ENCODE assay signal across 14 mouse cellular contexts in genomic region chr13:23757921-23758320, GRCm38 (mm10). TPM values are rescaled to one million over a fixed set of nuclear protein-coding genes. Genes with fewer than 3 reads are reported as not detected.
DNase-seq lines count a peak whose midpoint lies in the region; ATAC-seq lines count a peak whose summit lies in the region.
"Had no signal": no experiment of that assay in that cellular context is flagged by ENCODE, and none has a peak within 500 bp of the region (broad histone marks: within the 10 kb centered on the region; RNA-seq: fewer than 3 reads in every experiment).

No protein-coding gene starts in this region.

- no peaks in the 10 kb centered on the region for H3K36me3 ChIP-seq in heart, embryonic 16.5 days (ENCODE audit: control insufficient read depth, insufficient read depth)
- H3K36me3 ChIP-seq in midbrain, embryonic 11.5 days (ENCODE audit: control insufficient read depth, insufficient read depth, low read length): no peaks in the 10 kb centered on the region
- no peaks in the 10 kb centered on the region for H3K36me3 ChIP-seq in midbrain, embryonic 16.5 days (ENCODE audit: control insufficient read depth, insufficient read depth, low read length)
- H3K36me3 ChIP-seq in embryonic facial prominence, embryonic 12.5 days: no peaks in the 10 kb centered on the region
- no peaks in the 10 kb centered on the region for H3K36me3 ChIP-seq in liver, embryonic 15.5 days (replicated peaks)
- H3K36me3 ChIP-seq: G1E had no signal

- H3K4me3 ChIP-seq in heart, embryonic 16.5 days (ENCODE audit: low read length): no peak overlapping the region
- H3K4me3 ChIP-seq in midbrain, embryonic 11.5 days (ENCODE audit: low read depth, low read length): no peak overlapping the region
- no peak overlapping the region for H3K4me3 ChIP-seq in midbrain, embryonic 16.5 days (ENCODE audit: low read depth, low read length)
- H3K4me3 ChIP-seq in embryonic facial prominence, embryonic 12.5 days: no peak overlapping the region
- peak overlapping the region; percentile 54 for H3K4me3 ChIP-seq in liver, embryonic 15.5 days (replicated peaks)

- intact Hi-C loops in heart, postnatal 14 days (cut with DNase I): loop anchor here (10.0 kb wide), 1 partner anchor 1933 kb away; no protein-coding TSS in a partner anchor

- H3K27me3 ChIP-seq in heart, embryonic 16.5 days (ENCODE audit: control insufficient read depth, insufficient read depth, low read length): no peaks in the 10 kb centered on the region
- no peaks in the 10 kb centered on the region for H3K27me3 ChIP-seq in midbrain, embryonic 11.5 days (ENCODE audit: control insufficient read depth, insufficient read depth, low read length)
- H3K27me3 ChIP-seq in midbrain, embryonic 16.5 days (ENCODE audit: control insufficient read depth, insufficient read depth, low read depth, low read length): no peaks in the 10 kb centered on the region
- no peaks in the 10 kb centered on the region for H3K27me3 ChIP-seq in embryonic facial prominence, embryonic 12.5 days
- H3K27me3 ChIP-seq in liver, embryonic 15.5 days: no peaks in the 10 kb centered on the region

- no peak overlapping the region for H3K4me2 ChIP-seq in heart, embryonic 16.5 days (ENCODE audit: low read depth, low read length)
- peak overlapping the region; percentile 45; the same call in 1 of the 2 replicates for H3K4me2 ChIP-seq in midbrain, embryonic 11.5 days
- H3K4me2 ChIP-seq in midbrain, embryonic 16.5 days (ENCODE audit: low read length): no peak overlapping the region
- peak overlapping the region; percentile 61; the same call in 1 of the 2 replicates for H3K4me2 ChIP-seq in embryonic facial prominence, embryonic 12.5 days (replicated peaks)
- peak overlapping the region; percentile 87 for H3K4me2 ChIP-seq in liver, embryonic 15.5 days

- H3K27ac ChIP-seq in heart, embryonic 16.5 days (ENCODE audit: low read length): 0 out of 2 replicates have a peak overlapping the region, but pooled peaks have one; percentile 5
- no peak overlapping the region for H3K27ac ChIP-seq in midbrain, embryonic 11.5 days (ENCODE audit: low read depth, low read length)
- H3K27ac ChIP-seq in midbrain, embryonic 16.5 days (ENCODE audit: low read length): no peak overlapping the region
- peak overlapping the region; percentile 70; the same call in 1 of the 2 replicates for H3K27ac ChIP-seq in embryonic facial prominence, embryonic 12.5 days
- H3K27ac ChIP-seq in liver, embryonic 15.5 days (replicated peaks): peak overlapping the region; percentile 99

- 54% methylated on average over 3 of the region's 3 CpGs for WGBS in heart, embryonic 16.5 days
- WGBS in midbrain, embryonic 11.5 days: 52% methylated on average over 3 of the region's 3 CpGs
- 48% methylated on average over 3 of the region's 3 CpGs for WGBS in midbrain, embryonic 16.5 days
- WGBS in embryonic facial prominence, embryonic 12.5 days: 55% methylated on average over 3 of the region's 3 CpGs
- WGBS in liver, embryonic 15.5 days (ENCODE audit: insufficient replicate concordance): 37% methylated on average over 3 of the region's 3 CpGs

- peaks cover 14% of the 10 kb centered on the region for H3K4me1 ChIP-seq in heart, embryonic 16.5 days (ENCODE audit: control insufficient read depth, insufficient read depth, low read length)
- H3K4me1 ChIP-seq in midbrain, embryonic 11.5 days (ENCODE audit: control insufficient read depth, insufficient read depth, low read length): peaks cover 18% of the 10 kb centered on the region
- H3K4me1 ChIP-seq in midbrain, embryonic 16.5 days (ENCODE audit: control insufficient read depth, insufficient read depth, low read length): peaks cover 17% of the 10 kb centered on the region
- peaks cover 7% of the 10 kb centered on the region for H3K4me1 ChIP-seq in embryonic facial prominence, embryonic 12.5 days
- peaks cover 60% of the 10 kb centered on the region for H3K4me1 ChIP-seq in liver, embryonic 15.5 days (replicated peaks)

- no peaks in the 10 kb centered on the region for H3K9me3 ChIP-seq in heart, embryonic 16.5 days (replicated peaks; ENCODE audit: control insufficient read depth, low read length)
- no peaks in the 10 kb centered on the region for H3K9me3 ChIP-seq in midbrain, embryonic 11.5 days (ENCODE audit: control insufficient read depth, low read length)
- no peaks in the 10 kb centered on the region for H3K9me3 ChIP-seq in midbrain, embryonic 16.5 days (replicated peaks; ENCODE audit: control insufficient read depth, low read length, poor library complexity, severe bottlenecking)
- H3K9me3 ChIP-seq in embryonic facial prominence, embryonic 12.5 days: no peaks in the 10 kb centered on the region
- H3K9me3 ChIP-seq in liver, embryonic 15.5 days (replicated peaks): no peaks in the 10 kb centered on the region
- H3K9me3 ChIP-seq: G1E had no signal

- no peak for DNase-seq in heart, postnatal 14 days
- peak; percentile 87 for DNase-seq in midbrain, embryonic 11.5 days (ENCODE audit: low spot score, missing footprints)
- no peak for DNase-seq in right cerebral cortex, adult 2 months (ENCODE audit: low spot score in 2 of 2)
- DNase-seq: adrenal gland, adult 8-10 months; cerebellum, adult 18-20 months; left cerebral cortex, postnatal 4 days; thymus, postnatal 25 days had no signal

- no peak overlapping the region for H3K9ac ChIP-seq in heart, embryonic 16.5 days (ENCODE audit: low read length)
- H3K9ac ChIP-seq in midbrain, embryonic 11.5 days (ENCODE audit: low read length): no peak overlapping the region
- no peak overlapping the region for H3K9ac ChIP-seq in midbrain, embryonic 16.5 days (ENCODE audit: low read depth, low read length)
- no peak overlapping the region for H3K9ac ChIP-seq in embryonic facial prominence, embryonic 12.5 days
- H3K9ac ChIP-seq in liver, embryonic 15.5 days: peak overlapping the region; percentile 71

- ATAC-seq in heart, embryonic 16.5 days (replicated peaks; ENCODE audit: extremely low read depth, insufficient read depth, low FRiP score): no peak
- ATAC-seq in midbrain, embryonic 11.5 days (ENCODE audit: low FRiP score): no peak
- no peak for ATAC-seq in midbrain, embryonic 16.5 days
- no peak for ATAC-seq in embryonic facial prominence, embryonic 12.5 days (ENCODE audit: insufficient number of reproducible peaks, insufficient read depth, low FRiP score, low TSS enrichment)
- ATAC-seq in liver, embryonic 15.5 days (ENCODE audit: insufficient read depth): no peak
- ATAC-seq in megakaryocyte progenitor cell, adult 5-6 weeks (replicated peaks; ENCODE audit: poor library complexity): no peak

RNA-seq across cellular contexts. Expression of gene Hist1h4b, which starts 1.1 kb away (rescaled TPM):
- polyA plus RNA-seq in heart, embryonic 16.5 days (2015; fragmentation: Nextera tagmentation; extraction: Ambion mirVana): 1.2 and 1.5 TPM in 2 replicates
- 10 to 100 TPM; 44.8 to 83.6 TPM for total RNA-seq in heart, postnatal 14 days (2021)
- 3.9 and 5.5 TPM in 2 replicates for polyA plus RNA-seq in midbrain, embryonic 11.5 days (2014; fragmentation: Nextera tagmentation; extraction: Ambion mirVana)
- 0.98 and 1.8 TPM in 2 replicates for polyA plus RNA-seq in midbrain, embryonic 16.5 days (2015; fragmentation: Nextera tagmentation; extraction: Ambion mirVana)
- polyA plus RNA-seq in embryonic facial prominence, embryonic 12.5 days (2016; fragmentation: Nextera tagmentation; extraction: Ambion mirVana): 9.4 and 11.5 TPM in 2 replicates
- polyA plus RNA-seq in liver, embryonic 15.5 days (2015; fragmentation: Nextera tagmentation; extraction: Ambion mirVana): 2.7 and 4.1 TPM in 2 replicates
- 33.6 and 56.1 TPM in 2 replicates for total RNA-seq in megakaryocyte progenitor cell, adult 5-6 weeks (2015)
- 548 and 759 TPM in 2 replicates for total RNA-seq in megakaryocyte progenitor cell, adult 5-6 weeks (2017)

RNA-seq across cellular contexts. Expression of gene Hist1h4a, which starts 3.1 kb away (rescaled TPM):
- 0.32 TPM in 1 of 2 replicates, not detected in the other for polyA plus RNA-seq in heart, embryonic 16.5 days (2015; fragmentation: Nextera tagmentation; extraction: Ambion mirVana)
- 10 to 100 TPM; 33.4 to 91.7 TPM for total RNA-seq in heart, postnatal 14 days (2021)
- polyA plus RNA-seq in midbrain, embryonic 11.5 days (2014; fragmentation: Nextera tagmentation; extraction: Ambion mirVana): 0.49 and 0.55 TPM in 2 replicates
- polyA plus RNA-seq in midbrain, embryonic 16.5 days (2015; fragmentation: Nextera tagmentation; extraction: Ambion mirVana): 0.47 and 0.72 TPM in 2 replicates
- 1.1 and 1.2 TPM in 2 replicates for polyA plus RNA-seq in embryonic facial prominence, embryonic 12.5 days (2016; fragmentation: Nextera tagmentation; extraction: Ambion mirVana)
- 0.40 TPM in 1 of 2 replicates, not detected in the other for polyA plus RNA-seq in liver, embryonic 15.5 days (2015; fragmentation: Nextera tagmentation; extraction: Ambion mirVana)
- 39.5 and 40.4 TPM in 2 replicates for total RNA-seq in megakaryocyte progenitor cell, adult 5-6 weeks (2015)
- 492 and 698 TPM in 2 replicates for total RNA-seq in megakaryocyte progenitor cell, adult 5-6 weeks (2017)
- polyA plus RNA-seq: neural tube, embryonic 14.5 days had no signal

RNA-seq across cellular contexts. Expression of gene Hist1h3a, which starts 4.3 kb away (rescaled TPM):
- polyA plus RNA-seq in heart, embryonic 16.5 days (2015; fragmentation: Nextera tagmentation; extraction: Ambion mirVana): 1.5 and 3.4 TPM in 2 replicates
- total RNA-seq in heart, postnatal 14 days (2021): 100 to 1,000 TPM in 1 of 2 experiments, 10 to 100 TPM in 1; 55.1 to 114 TPM
- polyA plus RNA-seq in midbrain, embryonic 11.5 days (2014; fragmentation: Nextera tagmentation; extraction: Ambion mirVana): 3.0 and 5.1 TPM in 2 replicates
- 0.40 and 0.68 TPM in 2 replicates for polyA plus RNA-seq in midbrain, embryonic 16.5 days (2015; fragmentation: Nextera tagmentation; extraction: Ambion mirVana)
- 7.8 and 9.6 TPM in 2 replicates for polyA plus RNA-seq in embryonic facial prominence, embryonic 12.5 days (2016; fragmentation: Nextera tagmentation; extraction: Ambion mirVana)
- 6.4 and 7.6 TPM in 2 replicates for polyA plus RNA-seq in liver, embryonic 15.5 days (2015; fragmentation: Nextera tagmentation; extraction: Ambion mirVana)
- total RNA-seq in megakaryocyte progenitor cell, adult 5-6 weeks (2015): 47.7 and 63.0 TPM in 2 replicates
- 393 and 612 TPM in 2 replicates for total RNA-seq in megakaryocyte progenitor cell, adult 5-6 weeks (2017)

RNA-seq across cellular contexts. Expression of gene Hist1h1a, which starts 5.5 kb away (rescaled TPM):
- polyA plus RNA-seq in heart, embryonic 16.5 days (2015; fragmentation: Nextera tagmentation; extraction: Ambion mirVana): 0.79 and 0.97 TPM in 2 replicates
- total RNA-seq in heart, postnatal 14 days (2021): 10 to 100 TPM; 28.9 to 69.7 TPM
- 3.5 and 3.7 TPM in 2 replicates for polyA plus RNA-seq in midbrain, embryonic 11.5 days (2014; fragmentation: Nextera tagmentation; extraction: Ambion mirVana)
- 0.30 TPM in 1 of 2 replicates, not detected in the other for polyA plus RNA-seq in midbrain, embryonic 16.5 days (2015; fragmentation: Nextera tagmentation; extraction: Ambion mirVana)
- polyA plus RNA-seq in embryonic facial prominence, embryonic 12.5 days (2016; fragmentation: Nextera tagmentation; extraction: Ambion mirVana): 4.0 and 5.8 TPM in 2 replicates
- polyA plus RNA-seq in liver, embryonic 15.5 days (2015; fragmentation: Nextera tagmentation; extraction: Ambion mirVana): 3.5 and 4.3 TPM in 2 replicates
- total RNA-seq in megakaryocyte progenitor cell, adult 5-6 weeks (2015): 151 and 174 TPM in 2 replicates
- 2,111 and 2,271 TPM in 2 replicates for total RNA-seq in megakaryocyte progenitor cell, adult 5-6 weeks (2017)
- polyA plus RNA-seq: neural tube, embryonic 14.5 days had no signal

RNA-seq across cellular contexts. Expression of gene Hist1h3b, which starts 5.9 kb away (rescaled TPM):
- polyA plus RNA-seq in heart, embryonic 16.5 days (2015; fragmentation: Nextera tagmentation; extraction: Ambion mirVana): 3.2 and 5.0 TPM in 2 replicates
- total RNA-seq in heart, postnatal 14 days (2021): 100 to 1,000 TPM in 1 of 2 experiments, 10 to 100 TPM in 1; 70.3 to 154 TPM
- 7.5 and 13.2 TPM in 2 replicates for polyA plus RNA-seq in midbrain, embryonic 11.5 days (2014; fragmentation: Nextera tagmentation; extraction: Ambion mirVana)
- polyA plus RNA-seq in midbrain, embryonic 16.5 days (2015; fragmentation: Nextera tagmentation; extraction: Ambion mirVana): 0.89 and 1.1 TPM in 2 replicates
- polyA plus RNA-seq in embryonic facial prominence, embryonic 12.5 days (2016; fragmentation: Nextera tagmentation; extraction: Ambion mirVana): 14.0 and 23.7 TPM in 2 replicates
- polyA plus RNA-seq in liver, embryonic 15.5 days (2015; fragmentation: Nextera tagmentation; extraction: Ambion mirVana): 13.6 and 15.4 TPM in 2 replicates
- total RNA-seq in megakaryocyte progenitor cell, adult 5-6 weeks (2015): 332 and 371 TPM in 2 replicates
- 579 and 647 TPM in 2 replicates for total RNA-seq in megakaryocyte progenitor cell, adult 5-6 weeks (2017)

Comparison
In these comparisons a context has a peak if more than half of its experiments do, and no peak if none do; other contexts are left out.
1. H3K4me2 ChIP-seq: peak in midbrain, embryonic 11.5 days (single experiment), embryonic facial prominence, embryonic 12.5 days (single experiment) and liver, embryonic 15.5 days (single experiment); none in heart, embryonic 16.5 days (single experiment) and midbrain, embryonic 16.5 days (single experiment).
2. H3K27ac ChIP-seq: peak in heart, embryonic 16.5 days (single experiment), embryonic facial prominence, embryonic 12.5 days (single experiment) and liver, embryonic 15.5 days (single experiment); none in midbrain, embryonic 11.5 days (single experiment) and midbrain, embryonic 16.5 days (single experiment).